In genomic region chr9:57254823-57255495, GRCm38 (mm10) we compare ENCODE assay signal across 29 mouse cellular contexts. TPM values are rescaled to one million over a fixed set of nuclear protein-coding genes. Genes with fewer than 3 reads are reported as not detected.
DNase-seq lines count a peak whose midpoint lies in the region; ATAC-seq and TF ChIP-seq lines count a peak whose summit lies in the region.
"Had no signal": no experiment of that assay in that cellular context is flagged by ENCODE, and none has a peak within 500 bp of the region (broad histone marks: within the 10 kb centered on the region; RNA-seq: fewer than 3 reads in every experiment).

No protein-coding gene starts in this region.

- H3K27ac ChIP-seq in liver, postnatal 0 days (ENCODE audit: low read depth): no peak overlapping the region
- H3K27ac ChIP-seq in liver, embryonic 12.5 days: no peak overlapping the region
- H3K27ac ChIP-seq: embryonic facial prominence, embryonic 12.5 days; forebrain, embryonic 13.5 days; hindbrain, postnatal 0 days; limb, embryonic 13.5 days; midbrain, embryonic 15.5 days; neural tube, embryonic 12.5 days had no signal

- H3K4me1 ChIP-seq in liver, postnatal 0 days (ENCODE audit: insufficient read depth): peaks cover 6% of the 10 kb centered on the region
- peaks cover 48% of the 10 kb centered on the region for H3K4me1 ChIP-seq in liver, embryonic 12.5 days
- H3K4me1 ChIP-seq: forebrain, embryonic 13.5 days; midbrain, embryonic 15.5 days; neural tube, embryonic 12.5 days had no signal

- H3K9ac ChIP-seq in liver, postnatal 0 days (replicated peaks): no peak overlapping the region
- no peak overlapping the region for H3K9ac ChIP-seq in liver, embryonic 12.5 days
- H3K9ac ChIP-seq: embryonic facial prominence, embryonic 12.5 days; forebrain, embryonic 13.5 days; limb, embryonic 13.5 days; midbrain, embryonic 15.5 days; neural tube, embryonic 12.5 days had no signal

- peak; percentile 55 for ATAC-seq in liver, postnatal 0 days
- no peak for ATAC-seq in liver, embryonic 12.5 days
- peak; percentile 38 for ATAC-seq in granulocyte monocyte progenitor cell, adult 5-6 weeks (replicated peaks; ENCODE audit: poor library complexity, severe bottlenecking)
- ATAC-seq: forebrain, embryonic 13.5 days; hindbrain, postnatal 0 days; midbrain, embryonic 15.5 days had no signal

- H3K9me3 ChIP-seq in liver, postnatal 0 days (ENCODE audit: low read length): no peaks in the 10 kb centered on the region
- H3K9me3 ChIP-seq in liver, embryonic 12.5 days (replicated peaks): no peaks in the 10 kb centered on the region
- H3K9me3 ChIP-seq: embryonic facial prominence, embryonic 12.5 days; forebrain, embryonic 13.5 days; limb, embryonic 13.5 days; midbrain, embryonic 15.5 days; neural tube, embryonic 12.5 days had no signal

- peaks cover 78% of the 10 kb centered on the region for H3K36me3 ChIP-seq in liver, postnatal 0 days (replicated peaks; ENCODE audit: insufficient read depth, low read length)
- H3K36me3 ChIP-seq in liver, embryonic 12.5 days: peaks cover 89% of the 10 kb centered on the region
- H3K36me3 ChIP-seq: midbrain, embryonic 15.5 days had no signal

- WGBS in liver, postnatal 0 days (ENCODE audit: insufficient replicate concordance): 73% methylated on average over 9 of the region's 9 CpGs
- 82% methylated on average over 9 of the region's 9 CpGs for WGBS in liver, embryonic 12.5 days (ENCODE audit: insufficient replicate concordance)

- H3K27me3 ChIP-seq in liver, postnatal 0 days (ENCODE audit: insufficient read depth, low read length): no peaks in the 10 kb centered on the region
- no peaks in the 10 kb centered on the region for H3K27me3 ChIP-seq in liver, embryonic 12.5 days (replicated peaks)
- H3K27me3 ChIP-seq: embryonic facial prominence, embryonic 12.5 days; forebrain, embryonic 13.5 days; limb, embryonic 13.5 days; midbrain, embryonic 15.5 days; neural tube, embryonic 12.5 days had no signal

- TF ChIP-seq CTCF in liver, postnatal 0 days (IDR thresholded peaks at IDR 0.05; ENCODE audit: low read depth): no peak

- no peak overlapping the region for H3K4me3 ChIP-seq in liver, postnatal 0 days (ENCODE audit: low read depth, low read length)
- H3K4me3 ChIP-seq in liver, embryonic 12.5 days: no peak overlapping the region
- H3K4me3 ChIP-seq: embryonic facial prominence, embryonic 12.5 days; forebrain, embryonic 13.5 days; limb, embryonic 13.5 days; midbrain, embryonic 15.5 days; neural tube, embryonic 12.5 days had no signal

- peak; percentile 21; the same call in 1 of the 2 replicates for TF ChIP-seq EP300 in liver, postnatal 0 days (IDR thresholded peaks at IDR 0.05; ENCODE audit: low read depth)

- peak; percentile 30 for DNase-seq in adrenal gland, postnatal 14 days
- no peak for DNase-seq in adrenal gland, postnatal 36 days
- no peak for DNase-seq in liver, postnatal 0 days
- peak; percentile 56 for DNase-seq in 416B (ENCODE audit: low read depth)
- no peak for DNase-seq in right cerebral cortex, adult 18-20 months
- DNase-seq: adrenal gland, adult 2 months; cerebellum, adult 18-20 months; cerebellum, postnatal 14 days; gastrocnemius, postnatal 36 days; heart, postnatal 14 days; kidney, postnatal 4 days; retina, postnatal 1 day; thymus, postnatal 14 days had no signal

- H3K4me2 ChIP-seq in liver, postnatal 0 days (ENCODE audit: low read depth, low read length): no peak overlapping the region
- no peak overlapping the region for H3K4me2 ChIP-seq in liver, embryonic 12.5 days
- H3K4me2 ChIP-seq: embryonic facial prominence, embryonic 12.5 days; forebrain, embryonic 13.5 days; heart, embryonic 11.5 days; limb, embryonic 13.5 days; midbrain, embryonic 15.5 days; neural tube, embryonic 12.5 days had no signal

RNA-seq across cellular contexts. Expression of gene 1700017B05Rik, which starts 7.5 kb away (rescaled TPM):
- total RNA-seq in adrenal gland, postnatal 14 days (2021): 36.2 and 45.6 TPM in 2 replicates
- total RNA-seq in adrenal gland, postnatal 36 days (2021): 10 to 100 TPM; 50.2 to 89.6 TPM
- polyA plus RNA-seq in liver, postnatal 0 days (2015; fragmentation: Nextera tagmentation; extraction: Ambion mirVana): 10.1 and 10.4 TPM in 2 replicates
- polyA plus RNA-seq in liver, embryonic 12.5 days (2016; fragmentation: Nextera tagmentation; extraction: Ambion mirVana): 22.2 and 23.4 TPM in 2 replicates
- 38.6 and 43.6 TPM in 2 replicates for total RNA-seq in granulocyte monocyte progenitor cell, adult 5-6 weeks (2014; fragmentation: Nextera tagmentation)
- 18.9 and 20.0 TPM in 2 replicates for total RNA-seq in granulocyte monocyte progenitor cell, adult 5-6 weeks (2017)

RNA-seq across cellular contexts. Expression of gene Trcg1, which starts 18.6 kb away (rescaled TPM):
- total RNA-seq in adrenal gland, postnatal 14 days (2021): not detected in 2 replicates
- total RNA-seq in adrenal gland, postnatal 36 days (2021): not detected
- not detected in 2 replicates for polyA plus RNA-seq in liver, postnatal 0 days (2015; fragmentation: Nextera tagmentation; extraction: Ambion mirVana)
- not detected in 2 replicates for polyA plus RNA-seq in liver, embryonic 12.5 days (2016; fragmentation: Nextera tagmentation; extraction: Ambion mirVana)
- total RNA-seq in granulocyte monocyte progenitor cell, adult 5-6 weeks (2014; fragmentation: Nextera tagmentation): not detected in 2 replicates
- not detected in 2 replicates for total RNA-seq in granulocyte monocyte progenitor cell, adult 5-6 weeks (2017)
- total RNA-seq: adrenal gland, adult 2 months; gastrocnemius, adult 18-20 months; gastrocnemius, postnatal 36 days; heart, postnatal 14 days; hindbrain, postnatal 0 days; left cerebral cortex, adult 18-20 months; left cerebral cortex, postnatal 25 days had no signal
- polyA plus RNA-seq: adrenal gland, adult 2 months; embryonic facial prominence, embryonic 12.5 days; forebrain, embryonic 13.5 days; heart, embryonic 11.5 days; hindbrain, embryonic 11.5 days; hindbrain, postnatal 0 days; kidney, embryonic 16.5 days; limb, embryonic 13.5 days; midbrain, embryonic 15.5 days; neural tube, embryonic 12.5 days; spleen, adult 2 months; stomach, embryonic 14.5 days had no signal

Comparison
In these comparisons a context has a peak if more than half of its experiments do, and no peak if none do; other contexts are left out.
1. DNase-seq: peak in adrenal gland, postnatal 14 days (single experiment) and 416B (single experiment); none in adrenal gland, postnatal 36 days (0 of 2), liver, postnatal 0 days (single experiment) and right cerebral cortex, adult 18-20 months (single experiment).